Mouse (Mus musculus) limb, embryonic 13.5 days (tissue): ENCODE data around the gene Ndufs8. TPM values are rescaled to one million over a fixed set of nuclear protein-coding genes. Genes with fewer than 3 reads are reported as not detected.

ENCODE experiments used
- ATAC-seq: fragments of 200-750 bp; cut with Nextera tagmentation; 2 replicates; pipeline ENCODE4 v1.8.0; 2017; ENCODE audit warnings: low read depth, moderate number of reproducible peaks, moderate TSS enrichment; ENCODE audit not compliant: low FRiP score
- H3K27ac ChIP-seq: fragments of 300-500 bp; sonication (generic); 2 replicates; pipeline ENCODE4 v1.5.1; 2015; ENCODE audit warnings: inconsistent platforms, mild to moderate bottlenecking, moderate library complexity
- H3K27me3 ChIP-seq: fragments of 300-500 bp; sonication (generic); 2 replicates; pipeline ENCODE4 v1.6.1; 2015; ENCODE audit warnings: mild to moderate bottlenecking, inconsistent platforms
- H3K36me3 ChIP-seq: fragments of 300-500 bp; sonication (generic); 2 replicates; pipeline ENCODE4 v1.6.1; 2015; ENCODE audit warnings: inconsistent platforms, mild to moderate bottlenecking, moderate library complexity
- H3K4me1 ChIP-seq: fragments of 300-500 bp; sonication (generic); 2 replicates; pipeline ENCODE4 v1.6.1; 2015; ENCODE audit warnings: inconsistent platforms
- H3K4me2 ChIP-seq: fragments of 300-500 bp; sonication (generic); replicated peaks from 2 replicates; pipeline ENCODE4 v1.6.1; 2015; ENCODE audit warnings: inconsistent platforms, mild to moderate bottlenecking, moderate library complexity
- H3K4me3 ChIP-seq: fragments of 300-500 bp; sonication (generic); 2 replicates; pipeline ENCODE4 v1.5.1; 2015; ENCODE audit warnings: moderate library complexity, mild to moderate bottlenecking, inconsistent platforms
- H3K9ac ChIP-seq: fragments of 300-500 bp; sonication (generic); 2 replicates; pipeline ENCODE4 v1.6.1; 2015; ENCODE audit warnings: mild to moderate bottlenecking, inconsistent platforms
- H3K9me3 ChIP-seq: fragments of 300-500 bp; sonication (generic); 2 replicates; pipeline ENCODE4 v1.6.1; 2016; ENCODE audit warnings: inconsistent platforms
- WGBS: fragments of 180-500 bp; shearing (Covaris S2); methylation state at CpG from one replicate; pipeline ENCODE4 v1.1.7; 2015; 5-methylcytosine and 5-hydroxymethylcytosine counted together
- polyA plus RNA-seq: library from polyadenylated mRNA; unstranded; fragments of >200 nt; fragmentation: Nextera tagmentation; extraction: Ambion mirVana; gene quantifications from 2 replicates; pipeline ENCODE4 v1.2.1, GENCODE M21; 2015

Ndufs8 gene
- polyA plus RNA-seq, 1 experiment from 2014 or later = 259 TPM

DNA sequence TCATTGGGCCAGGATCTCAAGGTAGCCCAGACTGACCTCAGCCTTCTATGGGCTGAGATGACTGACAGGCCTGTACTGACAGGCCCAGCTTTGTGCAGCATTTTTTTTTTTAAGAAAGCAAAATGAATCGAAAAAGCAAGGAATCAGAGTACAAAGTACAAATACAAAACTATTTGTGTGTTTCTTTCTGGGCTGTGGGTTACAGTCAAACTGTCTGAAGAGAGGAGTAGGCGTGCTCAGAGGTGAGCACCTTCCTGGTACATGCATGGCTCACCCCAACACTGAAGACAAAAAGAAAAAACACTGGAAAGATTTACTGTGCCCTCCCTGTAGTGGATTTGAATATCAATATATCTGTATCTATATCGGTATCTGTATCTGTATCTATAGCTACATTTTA, 35.2 kb upstream of the Ndufs8 start:
- peaks cover 12% of the 10 kb centered on the region; the same call in 1 of the 2 replicates for H3K27me3 ChIP-seq
- H3K4me3 ChIP-seq = no peak overlapping the region
- no peak overlapping the region for H3K27ac ChIP-seq
- no peaks in the 10 kb centered on the region for H3K36me3 ChIP-seq
- no peak overlapping the region for H3K9ac ChIP-seq
- H3K4me1 ChIP-seq = no peaks in the 10 kb centered on the region
- no peak overlapping the region for H3K4me2 ChIP-seq
- 74% methylated on average over 3 of the region's 3 CpGs for whole genome bisulfite sequencing
- no peaks in the 10 kb centered on the region for H3K9me3 ChIP-seq
- no peak for ATAC-seq

- H3K36me3 ChIP-seq = no peaks in the 10 kb centered on the region
- H3K27ac ChIP-seq = no peak overlapping the region
- no peaks in the 10 kb centered on the region for H3K9me3 ChIP-seq
- peaks cover 15% of the 10 kb centered on the region; the same call in 1 of the 2 replicates for H3K27me3 ChIP-seq
- ATAC-seq = peak; percentile 64
- WGBS = 15% methylated on average over 2 of the region's 2 CpGs
- H3K4me1 ChIP-seq = no peaks in the 10 kb centered on the region
- no peak overlapping the region for H3K4me3 ChIP-seq
- H3K9ac ChIP-seq = no peak overlapping the region
- H3K4me2 ChIP-seq = no peak overlapping the region
Measured at GRCm38 (mm10) chr19:3946715-3947114, 34.1 kb upstream of the Ndufs8 start.

DNA sequence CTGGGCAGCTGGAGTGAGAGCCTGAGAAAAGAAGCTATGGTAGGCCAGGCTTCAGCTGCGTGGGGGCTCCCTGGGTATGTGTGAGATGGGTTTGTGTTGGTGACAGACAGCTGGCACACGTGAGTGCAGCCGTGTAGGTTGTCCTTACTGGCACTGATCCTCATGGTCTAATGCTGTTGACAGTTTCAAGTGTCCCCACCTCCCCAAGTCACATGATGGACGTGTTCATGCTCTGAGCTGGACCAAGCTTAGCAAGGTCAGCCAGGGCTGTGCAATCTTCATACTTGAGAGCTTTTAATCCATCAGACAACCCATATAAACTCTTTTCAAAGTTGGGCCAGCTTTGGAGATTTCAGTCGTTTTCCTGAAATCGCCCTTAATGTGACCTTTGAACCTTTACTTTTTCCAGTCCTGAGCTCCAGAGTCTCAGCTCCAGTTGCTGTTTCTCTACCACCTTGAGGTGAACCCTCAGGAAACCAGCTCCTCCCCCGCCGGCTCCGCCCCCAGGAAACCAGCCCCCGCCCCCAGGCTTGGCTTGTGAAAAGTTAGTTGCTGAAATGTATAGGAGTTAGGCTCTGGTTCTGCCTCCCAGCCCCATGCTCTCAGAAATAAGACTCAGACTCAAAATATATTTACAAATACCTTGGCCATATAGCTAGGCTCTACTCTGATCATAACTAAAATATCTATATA, 33.4 kb upstream of the Ndufs8 start:
- ATAC-seq = no peak
- WGBS = 31% methylated on average over 10 of the region's 10 CpGs
- Histone ChIP-seq H3K27me3 (peaks cover 15% of the 10 kb centered on the region; the same call in 1 of the 2 replicates), H3K36me3 (no peaks in the 10 kb centered on the region), H3K4me3 (no peak overlapping the region), H3K27ac (no peak overlapping the region), H3K4me2 (no peak overlapping the region), H3K9me3 (no peaks in the 10 kb centered on the region), H3K9ac (no peak overlapping the region), H3K4me1 (no peaks in the 10 kb centered on the region)

DNA sequence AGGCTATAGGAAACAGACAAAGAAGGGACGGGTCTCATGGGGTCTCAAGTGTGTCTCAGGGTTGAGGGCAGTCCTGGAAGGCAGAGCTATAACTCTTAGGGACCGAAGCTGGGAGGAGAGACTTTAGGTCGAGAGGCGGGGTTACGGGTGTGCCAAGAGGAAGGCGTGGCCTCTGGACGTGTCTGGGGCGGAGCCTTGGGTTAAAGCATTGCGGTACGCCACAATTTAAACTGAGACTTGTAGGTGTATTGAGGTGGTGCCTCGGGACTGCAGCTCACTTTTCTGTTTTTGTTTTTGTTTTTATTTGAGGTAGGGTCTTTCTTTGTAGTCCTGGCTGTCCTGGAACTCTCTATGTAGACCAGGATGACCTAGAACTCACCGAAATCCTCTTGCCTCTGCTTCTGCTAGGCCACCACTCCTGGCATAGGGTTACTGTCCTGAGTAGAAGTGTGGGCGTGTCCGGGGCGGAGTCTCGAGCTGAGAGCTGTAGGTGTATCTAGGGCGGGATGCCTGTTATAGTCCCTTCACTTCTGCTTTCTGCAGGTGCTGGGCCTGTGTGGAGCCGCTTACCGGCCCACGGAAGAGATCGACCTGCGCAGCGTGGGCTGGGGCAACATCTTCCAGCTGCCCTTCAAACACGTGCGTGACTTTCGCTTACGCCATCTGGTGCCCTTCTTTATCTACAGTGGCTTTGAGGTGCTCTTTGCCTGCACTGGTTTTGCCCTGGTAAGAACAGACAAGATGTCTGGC, 30.6 kb upstream of the Ndufs8 start:
- H3K9ac ChIP-seq = 0 out of 2 replicates have a peak overlapping the region, but pooled peaks have one; percentile 25
- peak overlapping the region; percentile 36 for H3K4me2 ChIP-seq
- no peaks in the 10 kb centered on the region for H3K9me3 ChIP-seq
- no peak for ATAC-seq
- H3K4me3 ChIP-seq = no peak overlapping the region
- no peak overlapping the region for H3K27ac ChIP-seq
- WGBS = 28% methylated on average over 27 of the region's 27 CpGs
- no peaks in the 10 kb centered on the region for H3K36me3 ChIP-seq
- H3K4me1 ChIP-seq = no peaks in the 10 kb centered on the region
- H3K27me3 ChIP-seq = peaks cover 15% of the 10 kb centered on the region; the same call in 1 of the 2 replicates

DNA sequence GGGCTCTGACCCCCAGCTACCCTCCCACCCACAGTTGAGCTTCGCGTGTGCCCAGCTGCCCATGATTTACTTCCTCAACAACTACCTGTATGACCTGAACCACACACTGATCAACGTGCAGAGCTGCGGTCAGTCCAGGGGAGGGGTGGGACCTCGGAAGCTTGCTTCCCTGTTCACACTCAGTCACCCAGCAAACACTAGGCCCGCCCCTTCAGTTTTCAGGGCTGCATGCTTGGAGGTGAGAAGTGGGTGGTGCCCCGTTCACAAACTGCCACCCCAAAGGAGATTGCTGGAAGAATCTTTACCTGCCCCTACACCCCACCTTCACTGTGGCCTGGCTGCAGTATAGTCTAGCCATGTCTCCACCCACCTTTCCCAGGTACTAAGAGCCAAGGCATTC, 29.7 kb upstream of the Ndufs8 start:
- H3K4me1 ChIP-seq = no peaks in the 10 kb centered on the region
- H3K4me2 ChIP-seq = no peak overlapping the region
- H3K9me3 ChIP-seq = no peaks in the 10 kb centered on the region
- H3K36me3 ChIP-seq = no peaks in the 10 kb centered on the region
- H3K27ac ChIP-seq = no peak overlapping the region
- 83% methylated on average over 7 of the region's 7 CpGs for WGBS
- no peak overlapping the region for H3K4me3 ChIP-seq
- no peak overlapping the region for H3K9ac ChIP-seq
- ATAC-seq = no peak
- H3K27me3 ChIP-seq = peaks cover 15% of the 10 kb centered on the region; the same call in 1 of the 2 replicates

- Histone ChIP-seq H3K4me3 (peak overlapping the region; percentile 53), H3K27me3 (peaks cover 8% of the 10 kb centered on the region; the same call in 1 of the 2 replicates), H3K36me3 (no peaks in the 10 kb centered on the region), H3K9ac (peak overlapping the region; percentile 67), H3K4me2 (peak overlapping the region; percentile 87), H3K9me3 (no peaks in the 10 kb centered on the region), H3K27ac (no peak overlapping the region), H3K4me1 (peaks cover 8% of the 10 kb centered on the region)
- ATAC-seq = no peak
- WGBS = 9% methylated on average over 22 of the region's 22 CpGs
Measured at GRCm38 (mm10) chr19:3935896-3936850, 23.6 kb upstream of the Ndufs8 start.

DNA sequence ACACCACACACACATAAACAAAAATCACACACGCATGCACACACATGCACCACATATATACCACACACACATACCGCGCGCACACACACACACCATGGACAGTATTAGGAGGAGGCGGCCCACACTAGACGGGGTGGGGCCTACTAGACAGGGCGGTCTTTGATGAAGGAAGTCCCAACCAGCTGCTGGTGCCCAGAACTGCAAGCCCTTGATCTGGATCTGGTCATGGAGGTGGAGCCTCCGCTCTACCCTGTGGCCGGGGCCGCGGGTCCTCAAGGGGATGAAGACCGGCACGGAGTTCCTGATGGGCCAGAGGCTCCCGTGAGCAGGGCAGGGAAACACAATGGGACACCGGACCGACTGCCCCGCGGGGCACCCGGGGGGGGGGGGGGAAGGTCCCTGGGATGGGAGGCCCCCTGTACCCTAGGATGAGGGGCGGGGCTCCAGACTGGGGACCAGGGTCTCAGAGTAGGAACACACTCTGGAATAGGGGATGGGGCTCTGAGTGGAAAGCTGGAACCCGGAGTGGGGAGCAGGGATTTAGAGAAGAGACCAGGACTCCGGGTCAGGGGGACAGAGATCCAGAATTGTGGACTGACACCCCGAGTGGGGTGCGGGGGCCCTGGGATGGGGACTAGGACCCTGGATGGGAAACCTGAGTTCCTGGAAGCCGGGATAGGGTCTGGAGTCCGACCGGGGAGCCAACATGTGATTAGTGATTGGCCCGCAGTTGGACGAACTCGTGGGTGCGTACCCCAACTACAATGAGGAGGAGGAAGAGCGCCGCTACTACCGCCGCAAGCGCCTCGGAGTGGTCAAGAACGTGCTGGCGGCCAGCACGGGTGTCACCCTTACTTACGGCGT, 22.7 kb upstream of the Ndufs8 start, which contains the start of gene Unc93b1:
Gene Unc93b1 (plus strand): TSS at position 155 of the 864 bp plus-strand sequence.
- peak within 1 kb of the TSS; percentile 87 for H3K4me2 ChIP-seq
- peak within 1 kb of the TSS; percentile 67 for H3K9ac ChIP-seq
- H3K27me3 ChIP-seq = peaks cover 8% of the 10 kb centered on the region; the same call in 1 of the 2 replicates
- WGBS = 6% methylated on average over 39 of the region's 42 CpGs
- peak; percentile 88 for ATAC-seq
- no peaks in the 10 kb centered on the region for H3K36me3 ChIP-seq
- H3K27ac ChIP-seq = no peak within 1 kb of the TSS
- no peaks in the 10 kb centered on the region for H3K9me3 ChIP-seq
- H3K4me3 ChIP-seq = peak within 1 kb of the TSS; percentile 53
- peaks cover 14% of the 10 kb centered on the region for H3K4me1 ChIP-seq

DNA sequence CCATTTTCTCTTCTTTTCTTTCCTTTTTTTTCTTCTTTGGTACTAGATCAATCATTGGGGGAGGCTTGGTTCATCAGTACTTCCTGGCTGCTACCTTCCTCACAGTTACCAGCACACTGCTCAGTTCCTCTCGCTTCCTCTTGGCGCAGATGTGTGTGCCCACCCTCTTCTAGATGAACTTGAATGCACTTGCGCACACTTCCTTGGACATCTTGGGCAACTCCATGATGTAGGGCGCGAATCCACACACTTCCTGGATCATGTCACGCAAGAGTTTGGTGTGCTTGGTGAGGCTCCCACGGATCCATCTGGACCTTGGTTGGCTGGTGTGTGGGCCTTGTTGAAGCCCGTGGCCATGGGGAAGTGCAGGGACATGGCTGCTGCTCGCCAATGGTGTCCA, 19.1 kb upstream of the Ndufs8 start:
- Histone ChIP-seq H3K27me3 (peaks cover 3% of the 10 kb centered on the region; the same call in 1 of the 2 replicates), H3K27ac (no peak overlapping the region), H3K9ac (no peak overlapping the region), H3K4me3 (no peak overlapping the region), H3K9me3 (no peaks in the 10 kb centered on the region), H3K4me1 (peaks cover 30% of the 10 kb centered on the region), H3K36me3 (no peaks in the 10 kb centered on the region), H3K4me2 (no peak overlapping the region)
- 90% methylated on average over 9 of the region's 9 CpGs for WGBS
- ATAC-seq = no peak

DNA sequence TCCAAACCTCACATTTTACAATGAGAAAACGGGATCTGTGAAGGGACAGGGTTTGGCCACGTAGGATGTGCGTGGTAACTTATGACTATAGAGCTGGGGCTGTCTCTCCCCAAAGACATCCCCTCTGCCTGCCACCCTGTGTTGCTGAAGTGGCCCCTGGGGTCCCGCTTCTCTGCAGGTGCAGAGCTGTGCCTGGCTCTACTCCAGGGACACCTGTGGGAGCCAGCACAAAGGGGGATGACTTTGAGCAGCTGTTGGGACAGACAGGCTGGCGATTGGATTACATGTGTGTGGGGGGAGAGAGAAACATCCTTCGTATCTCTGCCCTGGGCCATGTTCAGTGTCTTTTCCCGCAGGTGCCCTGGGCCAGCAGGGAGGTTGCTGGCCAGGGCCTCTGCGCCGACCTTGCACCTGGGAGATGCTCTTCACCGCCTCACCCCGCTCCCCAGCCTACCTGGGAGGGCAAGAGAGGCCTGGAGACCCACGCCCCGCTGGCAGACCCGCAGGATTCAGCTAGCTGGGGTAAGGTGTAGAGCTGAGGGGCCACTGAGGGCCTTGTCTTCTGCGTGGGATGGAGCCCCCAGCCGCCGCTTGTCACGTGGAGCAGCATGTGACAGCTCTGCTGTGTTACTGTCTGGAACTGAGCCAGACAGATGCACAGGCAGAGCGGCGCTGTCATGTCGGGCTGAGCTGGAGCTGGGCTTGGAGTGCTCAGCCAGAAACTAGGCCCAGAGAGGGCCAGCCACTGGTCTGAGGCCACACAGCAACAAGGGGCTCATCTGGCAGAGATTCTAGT, 17.9 kb upstream of the Ndufs8 start:
- 71% methylated on average over 21 of the region's 21 CpGs for WGBS
- H3K9me3 ChIP-seq = no peaks in the 10 kb centered on the region
- H3K4me3 ChIP-seq = no peak overlapping the region
- no peak overlapping the region for H3K4me2 ChIP-seq
- H3K36me3 ChIP-seq = no peaks in the 10 kb centered on the region
- H3K9ac ChIP-seq = no peak overlapping the region
- no peaks in the 10 kb centered on the region for H3K27me3 ChIP-seq
- H3K27ac ChIP-seq = peak overlapping the region; percentile 63
- peaks cover 30% of the 10 kb centered on the region for H3K4me1 ChIP-seq
- ATAC-seq = no peak

DNA sequence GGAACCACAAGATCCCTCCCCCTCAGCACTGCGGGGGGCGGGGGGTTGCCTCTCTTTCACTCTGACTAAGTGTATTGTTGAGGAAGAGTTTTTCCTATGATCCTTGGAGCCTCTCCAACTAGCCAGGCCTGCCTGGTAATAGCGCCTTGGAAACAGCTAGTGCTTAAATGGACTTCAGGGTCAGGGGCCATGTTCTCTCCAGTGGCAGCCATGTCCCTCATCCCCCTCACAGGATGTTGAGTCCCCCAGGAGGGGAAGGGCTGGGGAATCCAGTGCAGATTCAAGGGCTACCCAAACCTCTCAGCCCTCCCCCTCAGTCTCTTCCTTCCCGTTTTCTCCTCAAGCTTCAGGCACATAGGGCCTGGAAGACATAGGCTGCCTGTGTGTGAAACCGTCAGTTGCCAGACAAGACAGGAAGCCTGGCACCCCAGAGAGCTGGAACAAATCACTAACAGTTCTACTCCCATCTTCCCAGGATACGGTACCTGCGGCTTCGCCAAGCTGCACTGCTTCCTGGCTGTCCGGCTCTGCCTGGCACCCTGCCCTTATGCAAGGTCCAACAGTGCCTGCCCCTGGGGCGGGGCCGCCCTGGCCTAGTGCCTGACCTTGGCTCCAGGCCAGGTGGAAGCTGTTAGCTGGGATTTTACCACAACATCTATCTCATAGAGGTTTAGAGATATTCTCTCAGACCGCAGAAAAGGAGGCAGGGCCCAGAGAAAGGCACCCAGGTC, 16.8 kb upstream of the Ndufs8 start, which contains the start of gene Aldh3b1:
Gene Aldh3b1 (minus strand): TSS at position 598 of the 731 bp plus-strand sequence.
- Histone ChIP-seq H3K27ac (peak within 1 kb of the TSS; percentile 63), H3K4me1 (peaks cover 30% of the 10 kb centered on the region), H3K36me3 (no peaks in the 10 kb centered on the region), H3K4me2 (peak within 1 kb of the TSS; percentile 5; the same call in 1 of the 2 replicates), H3K4me3 (no peak within 1 kb of the TSS), H3K27me3 (no peaks in the 10 kb centered on the region), H3K9me3 (no peaks in the 10 kb centered on the region), H3K9ac (no peak within 1 kb of the TSS)
- peak; percentile 44 for ATAC-seq
- WGBS = 54% methylated on average over 12 of the region's 12 CpGs
